Mouse (Mus musculus): ENCODE results near the gene Vars. TPM values are rescaled to one million over a fixed set of nuclear protein-coding genes. Genes with fewer than 3 reads are reported as not detected.
"Not testable (repeated sequence)": the region's sequence is repeated elsewhere in the genome, so short reads cannot be mapped to it uniquely, and the experiment has no call there.

Vars gene
- polyA plus RNA-seq, 1 experiment from 2014 or later, result 88.4 TPM

GRCm38 (mm10) chr17:34975581-34976492, 24.9 kb upstream of the Vars start:
- Histone ChIP-seq H3K4me3 (no peak overlapping the region), H3K4me2 (no peak overlapping the region), H3K9ac (no peak overlapping the region), H3K4me1 (peaks cover 13% of the 10 kb centered on the region), H3K36me3 (ENCODE audit: poor library complexity, severe bottlenecking) (no peaks in the 10 kb centered on the region), H3K27me3 (0 out of 2 replicates have a peak, but pooled peaks cover 9% of the 10 kb centered on the region), H3K27ac (no peak overlapping the region), H3K9me3 (replicated peaks) (no peaks in the 10 kb centered on the region)
- 86% methylated on average over 3 of the region's 3 CpGs for WGBS
- no peak for ATAC-seq

DNA sequence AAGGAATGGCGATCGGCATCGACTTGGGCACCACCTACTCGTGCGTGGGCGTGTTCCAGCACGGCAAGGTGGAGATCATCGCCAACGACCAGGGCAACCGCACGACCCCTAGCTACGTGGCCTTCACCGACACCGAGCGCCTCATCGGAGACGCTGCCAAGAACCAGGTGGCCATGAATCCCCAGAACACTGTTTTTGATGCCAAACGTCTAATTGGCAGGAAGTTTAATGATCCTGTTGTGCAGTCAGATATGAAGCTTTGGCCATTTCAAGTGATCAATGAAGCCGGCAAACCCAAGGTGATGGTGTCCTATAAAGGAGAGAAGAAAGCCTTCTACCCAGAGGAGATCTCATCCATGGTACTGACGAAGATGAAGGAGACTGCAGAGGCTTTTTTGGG, 23.8 kb upstream of the Vars start:
- no peak overlapping the region for H3K4me3 ChIP-seq
- no peak overlapping the region for H3K27ac ChIP-seq
- ATAC-seq, result no peak
- peaks cover 18% of the 10 kb centered on the region for H3K4me1 ChIP-seq
- H3K27me3 ChIP-seq, result 0 out of 2 replicates have a peak, but pooled peaks cover 9% of the 10 kb centered on the region
- H3K9ac ChIP-seq, result no peak overlapping the region
- H3K4me2 ChIP-seq, result no peak overlapping the region
- WGBS, result 96% methylated on average over 20 of the region's 20 CpGs
- no peaks in the 10 kb centered on the region for H3K36me3 ChIP-seq (ENCODE audit: poor library complexity, severe bottlenecking)
- no peaks in the 10 kb centered on the region for H3K9me3 ChIP-seq (replicated peaks)

DNA sequence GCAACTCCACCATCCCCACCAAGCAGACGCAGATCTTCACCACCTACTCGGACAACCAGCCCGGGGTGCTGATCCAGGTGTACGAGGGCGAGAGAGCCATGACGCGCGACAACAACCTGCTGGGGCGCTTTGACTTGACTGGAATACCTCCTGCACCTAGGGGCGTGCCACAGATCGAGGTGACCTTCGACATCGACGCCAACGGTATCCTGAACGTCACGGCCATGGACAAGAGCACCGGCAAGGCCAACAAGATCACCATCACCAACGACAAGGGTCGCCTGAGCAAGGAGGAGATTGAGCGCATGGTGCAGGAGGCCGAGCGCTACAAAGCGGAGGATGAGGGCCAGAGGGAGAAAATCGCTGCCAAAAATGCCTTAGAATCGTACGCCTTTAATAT, 22.5 kb upstream of the Vars start:
- Histone ChIP-seq H3K4me1 (peaks cover 23% of the 10 kb centered on the region), H3K36me3 (ENCODE audit: poor library complexity, severe bottlenecking) (no peaks in the 10 kb centered on the region), H3K9ac (no peak overlapping the region), H3K4me3 (no peak overlapping the region), H3K27ac (no peak overlapping the region), H3K27me3 (0 out of 2 replicates have a peak, but pooled peaks cover 7% of the 10 kb centered on the region), H3K9me3 (replicated peaks) (no peaks in the 10 kb centered on the region), H3K4me2 (no peak overlapping the region)
- no peak for ATAC-seq
- WGBS, result 88% methylated on average over 27 of the region's 27 CpGs

GRCm38 (mm10) chr17:34979631-34980030, 21.2 kb upstream of the Vars start:
- no peak overlapping the region for H3K27ac ChIP-seq
- H3K4me3 ChIP-seq, result no peak overlapping the region
- H3K36me3 ChIP-seq (ENCODE audit: poor library complexity, severe bottlenecking), result no peaks in the 10 kb centered on the region
- no peaks in the 10 kb centered on the region for H3K9me3 ChIP-seq (replicated peaks)
- peaks cover 26% of the 10 kb centered on the region for H3K4me1 ChIP-seq
- ATAC-seq, result no peak
- 95% methylated on average over 4 of the region's 4 CpGs for WGBS
- peak overlapping the region; percentile 36; the same call in 1 of the 2 replicates for H3K9ac ChIP-seq
- H3K4me2 ChIP-seq, result no peak overlapping the region
- no peaks in the 10 kb centered on the region for H3K27me3 ChIP-seq

- Histone ChIP-seq H3K36me3 (ENCODE audit: poor library complexity, severe bottlenecking) (peaks cover 10% of the 10 kb centered on the region), H3K9ac (peak overlapping the region; percentile 92), H3K27me3 (no peaks in the 10 kb centered on the region), H3K4me1 (peaks cover 26% of the 10 kb centered on the region), H3K27ac (peak overlapping the region; percentile 97; the same call in 1 of the 2 replicates), H3K4me2 (peak overlapping the region; percentile 89), H3K9me3 (replicated peaks) (no peaks in the 10 kb centered on the region), H3K4me3 (peak overlapping the region; percentile 88)
- 21% methylated on average over 2 of the region's 2 CpGs for WGBS
- no peak for ATAC-seq
Measured at GRCm38 (mm10) chr17:34980655-34981054, 20.1 kb upstream of the Vars start.

DNA sequence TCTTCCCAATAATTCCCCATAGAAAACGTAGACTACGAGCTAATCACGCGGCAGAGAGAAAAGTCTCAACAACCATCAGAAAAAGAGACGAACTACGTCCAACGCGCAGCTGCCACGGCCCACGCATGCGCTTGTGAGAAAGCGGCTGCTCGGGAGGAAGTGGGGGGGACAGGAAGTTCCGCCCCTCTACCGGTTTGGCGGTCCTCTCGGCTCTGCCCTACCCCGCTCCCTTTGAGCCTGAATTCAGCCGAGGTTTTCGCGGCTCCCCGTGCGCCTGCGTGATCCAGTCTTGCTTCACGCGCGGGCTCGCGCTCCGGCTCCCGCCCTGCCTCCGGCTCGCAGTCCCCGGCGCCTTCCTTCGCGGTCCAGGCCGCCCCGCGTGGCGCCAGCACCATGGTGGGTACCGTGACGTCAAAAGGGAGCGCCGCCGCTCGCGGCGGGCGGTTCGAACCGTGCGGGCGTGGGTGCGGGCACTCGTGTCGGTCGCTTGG, 19.1 kb upstream of the Vars start, which contains the start of gene Lsm2:
Gene Lsm2 (plus strand): TSS at position 173 of the 491 bp plus-strand sequence.
- no peaks in the 10 kb centered on the region for H3K27me3 ChIP-seq
- peak within 1 kb of the TSS; percentile 97 for H3K27ac ChIP-seq
- peak within 1 kb of the TSS; percentile 88 for H3K4me3 ChIP-seq
- H3K36me3 ChIP-seq (ENCODE audit: poor library complexity, severe bottlenecking), result peaks cover 20% of the 10 kb centered on the region
- H3K4me2 ChIP-seq, result peak within 1 kb of the TSS; percentile 89
- no peaks in the 10 kb centered on the region for H3K9me3 ChIP-seq (replicated peaks)
- ATAC-seq, result peak; percentile 97
- H3K9ac ChIP-seq, result peak within 1 kb of the TSS; percentile 92
- H3K4me1 ChIP-seq, result peaks cover 26% of the 10 kb centered on the region
- under 1% methylated on average over 58 of the region's 58 CpGs for whole genome bisulfite sequencing

- ATAC-seq, result no peak; the same call in 1 of the 2 replicates
- Histone ChIP-seq H3K9me3 (replicated peaks) (no peaks in the 10 kb centered on the region), H3K36me3 (ENCODE audit: poor library complexity, severe bottlenecking) (peaks cover 22% of the 10 kb centered on the region), H3K4me2 (peak overlapping the region; percentile 89), H3K27me3 (no peaks in the 10 kb centered on the region), H3K4me1 (peaks cover 26% of the 10 kb centered on the region), H3K4me3 (peak overlapping the region; percentile 88), H3K27ac (peak overlapping the region; percentile 97), H3K9ac (peak overlapping the region; percentile 92)
- 0% methylated on average over 15 of the region's 15 CpGs for WGBS
Measured at GRCm38 (mm10) chr17:34982328-34982727, 18.5 kb upstream of the Vars start.

GRCm38 (mm10) chr17:34984218-34984617, 16.6 kb upstream of the Vars start:
- Histone ChIP-seq H3K4me1 (peaks cover 26% of the 10 kb centered on the region), H3K36me3 (ENCODE audit: poor library complexity, severe bottlenecking) (peaks cover 32% of the 10 kb centered on the region), H3K4me3 (no peak overlapping the region), H3K27ac (no peak overlapping the region), H3K9ac (no peak overlapping the region), H3K4me2 (no peak overlapping the region), H3K9me3 (replicated peaks) (no peaks in the 10 kb centered on the region), H3K27me3 (no peaks in the 10 kb centered on the region)
- ATAC-seq, result no peak
- 67% methylated on average over 2 of the region's 2 CpGs for WGBS

DNA sequence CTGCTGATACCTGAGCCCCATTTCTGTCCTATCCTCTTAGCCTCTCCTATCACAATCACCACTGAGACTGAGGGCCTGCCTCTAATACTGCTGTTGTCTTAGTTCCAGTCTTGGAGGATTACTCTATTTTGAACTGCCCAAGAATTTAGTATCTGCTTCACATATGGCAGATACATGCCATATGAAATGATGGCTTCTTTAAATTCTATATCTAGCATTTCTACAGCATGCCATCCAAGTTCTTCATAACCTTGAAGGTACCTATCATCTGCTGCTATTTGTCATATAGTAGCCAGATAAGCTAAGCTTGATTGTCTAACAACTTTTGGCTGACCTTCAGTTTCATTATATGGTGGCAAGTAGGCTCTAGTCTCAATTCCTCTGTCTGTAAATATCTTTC, 6.0 kb upstream of the Vars start:
- Histone ChIP-seq H3K27ac (no peak overlapping the region), H3K9ac (no peak overlapping the region), H3K4me1 (peaks cover 33% of the 10 kb centered on the region), H3K4me2 (no peak overlapping the region), H3K9me3 (replicated peaks) (no peaks in the 10 kb centered on the region), H3K36me3 (ENCODE audit: poor library complexity, severe bottlenecking) (peaks cover 55% of the 10 kb centered on the region), H3K4me3 (no peak overlapping the region), H3K27me3 (no peaks in the 10 kb centered on the region)
- no peak for ATAC-seq

DNA sequence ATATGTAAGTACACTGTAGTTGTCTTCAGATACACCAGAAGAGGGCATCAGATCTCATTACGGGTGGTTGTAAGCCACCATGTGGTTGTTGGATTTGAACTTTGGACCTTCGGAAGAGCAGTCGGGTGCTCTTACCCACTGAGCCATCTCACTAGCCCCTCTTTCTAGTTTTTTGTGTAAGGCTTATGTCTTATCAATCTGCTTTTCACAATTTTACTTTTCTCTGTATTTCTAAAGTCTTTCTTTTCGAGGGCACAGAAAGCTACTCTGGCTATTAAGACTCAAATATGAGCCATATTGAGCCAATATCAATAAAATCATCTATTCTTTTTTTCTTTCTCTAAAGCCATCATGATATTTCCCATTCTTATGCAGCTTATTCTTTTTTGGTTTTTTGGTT, 5.6 kb upstream of the Vars start:
- peaks cover 37% of the 10 kb centered on the region for H3K4me1 ChIP-seq
- not testable (repeated sequence) for H3K4me2 ChIP-seq; ATAC-seq; H3K9me3 ChIP-seq (replicated peaks); H3K4me3 ChIP-seq; H3K27ac ChIP-seq; H3K9ac ChIP-seq; H3K27me3 ChIP-seq
- WGBS, result 95% methylated on average over 4 of the region's 4 CpGs
- H3K36me3 ChIP-seq (ENCODE audit: poor library complexity, severe bottlenecking), result peaks cover 53% of the 10 kb centered on the region

DNA sequence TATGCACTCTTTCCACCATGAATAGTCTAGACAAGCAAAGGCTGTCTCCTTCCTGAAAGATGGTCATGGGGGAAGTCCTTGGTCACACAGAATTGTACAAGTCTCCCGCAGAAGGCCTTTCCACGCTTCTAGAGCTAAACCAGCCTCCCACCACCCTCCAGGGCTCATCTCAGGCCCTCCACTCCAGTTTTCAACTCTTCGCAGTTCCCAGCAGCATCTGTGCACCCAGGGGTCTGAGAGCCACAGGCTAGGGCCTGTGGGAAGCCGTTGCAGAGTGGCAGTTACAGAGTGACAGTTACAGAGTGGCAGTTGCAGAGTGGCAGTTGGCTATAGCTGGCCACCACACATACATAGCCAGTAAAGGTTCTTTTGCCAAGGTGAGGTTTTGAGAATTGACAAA, 4.9 kb upstream of the Vars start:
- H3K4me2 ChIP-seq; ATAC-seq; H3K4me3 ChIP-seq; H3K9me3 ChIP-seq (replicated peaks); H3K27me3 ChIP-seq; H3K9ac ChIP-seq; H3K27ac ChIP-seq: not testable (repeated sequence)
- 94% methylated on average over 4 of the region's 4 CpGs for WGBS
- Histone ChIP-seq H3K4me1 (peaks cover 37% of the 10 kb centered on the region), H3K36me3 (ENCODE audit: poor library complexity, severe bottlenecking) (peaks cover 46% of the 10 kb centered on the region)

GRCm38 (mm10) chr17:34996411-34997141, 4.2 kb upstream of the Vars start:
- H3K9me3 ChIP-seq (replicated peaks), result no peaks in the 10 kb centered on the region
- H3K4me2 ChIP-seq, result peak overlapping the region; percentile 12
- no peak overlapping the region for H3K27ac ChIP-seq
- H3K4me1 ChIP-seq, result peaks cover 39% of the 10 kb centered on the region
- no peak for ATAC-seq
- no peaks in the 10 kb centered on the region for H3K27me3 ChIP-seq
- H3K9ac ChIP-seq, result 0 out of 2 replicates have a peak overlapping the region, but pooled peaks have one; percentile 30
- no peak overlapping the region for H3K4me3 ChIP-seq
- H3K36me3 ChIP-seq (ENCODE audit: poor library complexity, severe bottlenecking), result peaks cover 39% of the 10 kb centered on the region
- 92% methylated on average over 13 of the region's 14 CpGs for WGBS
